Mouse (Mus musculus) heart, embryonic 11.5 days (tissue): ENCODE measurements around the gene Neurl4. TPM values are rescaled to one million over a fixed set of nuclear protein-coding genes. Genes with fewer than 3 reads are reported as not detected.
A peak's percentile ranks its signal among the peaks of the same experiment; 100 is the strongest.

Source experiments
- ATAC-seq: fragments of 200-750 bp; cut with Nextera tagmentation; replicated peaks from 2 replicates; pipeline ENCODE4 v1.8.0; 2017; ENCODE audit warnings: moderate library complexity; ENCODE audit not compliant: insufficient number of reproducible peaks, low FRiP score, low TSS enrichment
- H3K27ac ChIP-seq: fragments of 300-500 bp; sonication (generic); 2 replicates; pipeline ENCODE4 v1.5.1; 2014; ENCODE audit warnings: mild to moderate bottlenecking, low read depth, low read length
- H3K27me3 ChIP-seq: fragments of 300-500 bp; sonication (generic); 2 replicates; pipeline ENCODE4 v1.6.1; 2014; ENCODE audit warnings: mild to moderate bottlenecking, low read length, mixed read lengths; ENCODE audit not compliant: control insufficient read depth, insufficient read depth
- H3K36me3 ChIP-seq: fragments of 300-500 bp; sonication (generic); 2 replicates; pipeline ENCODE4 v1.6.1; 2014; ENCODE audit warnings: mild to moderate bottlenecking, low read length, moderate library complexity, mixed read lengths; ENCODE audit not compliant: control insufficient read depth, insufficient read depth
- H3K4me1 ChIP-seq: fragments of 300-500 bp; sonication (generic); 2 replicates; pipeline ENCODE4 v1.6.1; 2014; ENCODE audit warnings: low read length; ENCODE audit not compliant: control insufficient read depth, insufficient read depth
- H3K4me2 ChIP-seq: fragments of 300-500 bp; sonication (generic); 2 replicates; pipeline ENCODE4 v1.6.1; 2014; ENCODE audit warnings: mild to moderate bottlenecking, moderate library complexity
- H3K4me3 ChIP-seq: fragments of 300-500 bp; sonication (generic); 2 replicates; pipeline ENCODE4 v1.5.1; 2014; ENCODE audit warnings: low read depth, low read length
- H3K9ac ChIP-seq: fragments of 300-500 bp; sonication (generic); 2 replicates; pipeline ENCODE4 v1.6.1; 2014; ENCODE audit warnings: mild to moderate bottlenecking, low read depth, low read length, moderate library complexity
- H3K9me3 ChIP-seq: fragments of 300-500 bp; sonication (generic); replicated peaks from 2 replicates; pipeline ENCODE4 v1.6.1; 2016; ENCODE audit warnings: low read length; ENCODE audit not compliant: control insufficient read depth
- WGBS: fragments of 180-500 bp; shearing (Covaris S2); extraction: QIAGEN DNeasy Blood & Tissue Kit; methylation state at CpG from one replicate; pipeline ENCODE4 v1.1.7; 2014; ENCODE audit not compliant: insufficient replicate concordance; 5-methylcytosine and 5-hydroxymethylcytosine counted together
- polyA plus RNA-seq: library from polyadenylated mRNA; unstranded; fragments of >200 nt; fragmentation: Nextera tagmentation; extraction: Ambion mirVana; gene quantifications from 2 replicates; pipeline ENCODE4 v1.2.1, GENCODE M21; 2014

Gene Neurl4
- polyA plus RNA-seq, 1 experiment from 2014 or later = 9.3 TPM

DNA sequence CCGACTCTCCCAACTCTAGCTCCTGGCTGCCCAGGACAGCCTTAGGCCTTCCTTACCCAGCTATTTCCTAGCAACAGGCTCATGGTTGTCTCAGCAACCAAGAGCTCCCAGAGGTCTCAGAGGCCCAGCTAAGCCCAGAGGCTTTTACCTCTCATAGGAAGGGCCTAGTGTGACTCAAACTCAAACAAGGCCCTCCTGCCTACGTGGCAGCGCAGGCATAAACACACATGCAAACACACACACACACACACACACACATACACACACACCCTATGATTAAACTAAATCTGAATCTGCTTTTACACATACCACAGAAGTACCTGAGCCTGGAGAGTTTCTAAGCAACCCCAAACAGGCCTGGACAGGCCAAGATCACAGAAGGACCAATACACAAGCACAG lies 22.5 kb upstream of the Neurl4 start:
- no peak for ATAC-seq
- peak overlapping the region; percentile 79 for H3K4me2 ChIP-seq
- H3K27me3 ChIP-seq = no peaks in the 10 kb centered on the region
- peaks cover 18% of the 10 kb centered on the region for H3K4me1 ChIP-seq
- no peak overlapping the region for H3K9ac ChIP-seq
- no peaks in the 10 kb centered on the region for H3K36me3 ChIP-seq
- H3K27ac ChIP-seq = no peak overlapping the region
- H3K9me3 ChIP-seq = no peaks in the 10 kb centered on the region
- H3K4me3 ChIP-seq = no peak overlapping the region
- 90% methylated on average over 3 of the region's 3 CpGs for WGBS

DNA sequence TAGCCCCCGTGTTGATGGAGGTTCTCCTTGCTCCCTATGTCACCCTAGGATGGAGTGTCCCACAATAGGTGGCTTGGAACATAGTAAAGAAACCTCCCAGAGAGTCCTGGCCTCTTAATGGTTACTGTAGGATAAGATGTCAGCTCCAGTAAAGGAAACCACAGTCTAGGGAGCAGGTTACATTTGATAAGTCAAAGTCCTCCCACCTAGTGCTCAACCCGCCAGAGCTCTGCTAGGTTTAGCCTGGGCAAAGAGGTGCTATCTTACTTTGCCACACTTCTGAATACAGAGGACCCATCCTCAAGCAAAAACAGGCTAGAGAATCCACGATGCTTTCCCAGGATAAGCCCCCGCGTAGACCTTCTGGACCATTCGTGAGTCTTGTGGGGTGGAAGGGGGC lies 21.9 kb upstream of the Neurl4 start:
- Histone ChIP-seq H3K4me3 (no peak overlapping the region), H3K4me2 (peak overlapping the region; percentile 79), H3K36me3 (no peaks in the 10 kb centered on the region), H3K9me3 (no peaks in the 10 kb centered on the region), H3K27ac (no peak overlapping the region), H3K9ac (no peak overlapping the region), H3K27me3 (no peaks in the 10 kb centered on the region), H3K4me1 (peaks cover 20% of the 10 kb centered on the region)
- 75% methylated on average over 6 of the region's 6 CpGs for WGBS
- ATAC-seq = no peak

DNA sequence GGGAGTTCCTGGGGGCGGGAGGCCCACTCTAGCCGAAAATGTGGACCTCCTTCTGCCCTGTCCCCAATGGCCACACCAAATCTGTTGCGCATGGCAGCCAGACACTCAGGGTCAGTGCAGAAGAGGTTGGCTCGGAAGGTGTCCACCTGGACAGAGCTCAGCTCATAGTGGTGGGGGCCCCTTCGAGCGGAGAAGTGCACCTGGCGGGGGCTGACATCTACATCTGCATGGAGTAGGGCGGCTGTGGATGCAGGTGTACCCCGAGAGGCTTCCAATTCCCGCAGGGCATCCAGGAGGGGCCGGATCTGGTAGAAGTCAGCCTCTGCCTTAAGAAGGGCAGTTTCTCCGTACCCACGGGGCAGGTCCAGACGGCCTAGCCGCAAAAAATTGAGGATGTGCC lies 21.2 kb upstream of the Neurl4 start:
- 51% methylated on average over 15 of the region's 15 CpGs for WGBS
- H3K4me1 ChIP-seq = peaks cover 26% of the 10 kb centered on the region
- H3K9ac ChIP-seq = peak overlapping the region; percentile 82
- no peaks in the 10 kb centered on the region for H3K36me3 ChIP-seq
- no peaks in the 10 kb centered on the region for H3K9me3 ChIP-seq
- no peak for ATAC-seq
- H3K27me3 ChIP-seq = no peaks in the 10 kb centered on the region
- H3K4me3 ChIP-seq = peak overlapping the region; percentile 63
- H3K4me2 ChIP-seq = peak overlapping the region; percentile 79
- no peak overlapping the region for H3K27ac ChIP-seq

DNA sequence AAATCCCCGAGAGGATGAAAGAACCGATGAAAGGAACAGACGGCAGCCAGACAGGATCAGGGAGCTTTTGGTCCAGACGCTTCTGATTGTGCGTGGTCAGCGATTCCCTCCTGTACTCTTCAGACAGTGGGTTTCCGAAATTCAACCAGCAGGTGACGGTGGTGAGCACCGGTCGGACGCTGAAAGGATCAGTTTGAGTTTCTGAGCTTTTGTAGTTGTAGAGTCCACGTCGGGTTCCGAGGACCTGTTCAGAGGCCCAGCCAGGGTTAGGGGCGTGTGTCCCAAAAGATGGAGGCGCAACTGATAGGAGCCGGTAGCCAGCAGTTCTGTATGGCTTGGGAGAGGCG lies 20.4 kb upstream of the Neurl4 start:
- Histone ChIP-seq H3K4me1 (peaks cover 30% of the 10 kb centered on the region), H3K9ac (peak overlapping the region; percentile 82), H3K9me3 (no peaks in the 10 kb centered on the region), H3K36me3 (no peaks in the 10 kb centered on the region), H3K4me2 (peak overlapping the region; percentile 79), H3K27ac (peak overlapping the region; percentile 90), H3K4me3 (peak overlapping the region; percentile 63), H3K27me3 (no peaks in the 10 kb centered on the region)
- peak; percentile 9 for ATAC-seq
- WGBS = under 1% methylated on average over 18 of the region's 18 CpGs

DNA sequence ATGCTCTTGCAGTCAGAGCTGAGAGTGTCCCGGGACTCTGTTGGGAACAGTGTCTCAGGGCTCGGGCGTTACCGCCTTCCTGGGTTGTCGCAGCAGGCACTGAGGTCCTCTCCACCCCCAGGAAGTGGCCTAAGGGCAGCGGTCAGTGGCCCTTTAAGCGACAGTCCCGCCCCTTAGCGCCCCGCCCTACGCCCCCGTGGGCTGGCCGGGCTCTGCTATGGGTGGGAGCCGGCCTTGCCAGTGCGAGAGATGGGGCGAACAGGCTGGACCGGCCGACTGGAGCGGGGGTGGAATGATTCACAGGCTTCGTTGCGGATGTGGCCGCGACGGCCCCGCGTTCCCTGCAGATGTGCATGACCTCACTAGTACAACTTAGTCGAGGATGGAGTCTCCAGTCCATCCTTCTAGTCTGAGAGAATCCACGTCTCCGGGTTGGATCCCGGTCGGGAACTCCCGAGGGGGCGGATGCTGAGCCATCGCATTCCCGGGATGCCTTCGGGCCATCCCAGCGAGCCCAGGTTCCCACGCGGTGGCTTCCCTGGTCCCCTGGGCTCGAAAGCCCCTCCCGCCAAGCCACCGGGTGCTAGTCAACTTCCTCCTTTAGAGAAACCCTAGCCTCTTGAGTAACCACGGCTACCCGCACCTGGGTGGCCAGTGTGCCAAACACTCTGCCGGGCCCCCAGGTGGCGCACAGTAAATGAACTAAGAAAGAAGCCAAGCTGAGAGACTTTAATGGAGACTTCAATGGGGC lies 19.8 kb upstream of the Neurl4 start, which contains the start of gene Kctd11:
Gene Kctd11 (minus strand): TSS at position 554 of the 751 bp plus-strand sequence.
- H3K4me1 ChIP-seq = peaks cover 32% of the 10 kb centered on the region
- H3K27me3 ChIP-seq = no peaks in the 10 kb centered on the region
- peak within 1 kb of the TSS; percentile 82 for H3K9ac ChIP-seq
- under 1% methylated on average over 46 of the region's 46 CpGs for WGBS
- H3K4me2 ChIP-seq = peak within 1 kb of the TSS; percentile 79
- no peaks in the 10 kb centered on the region for H3K36me3 ChIP-seq
- no peaks in the 10 kb centered on the region for H3K9me3 ChIP-seq
- peak within 1 kb of the TSS; percentile 63 for H3K4me3 ChIP-seq
- H3K27ac ChIP-seq = peak within 1 kb of the TSS; percentile 90
- peak; percentile 91 for ATAC-seq

DNA sequence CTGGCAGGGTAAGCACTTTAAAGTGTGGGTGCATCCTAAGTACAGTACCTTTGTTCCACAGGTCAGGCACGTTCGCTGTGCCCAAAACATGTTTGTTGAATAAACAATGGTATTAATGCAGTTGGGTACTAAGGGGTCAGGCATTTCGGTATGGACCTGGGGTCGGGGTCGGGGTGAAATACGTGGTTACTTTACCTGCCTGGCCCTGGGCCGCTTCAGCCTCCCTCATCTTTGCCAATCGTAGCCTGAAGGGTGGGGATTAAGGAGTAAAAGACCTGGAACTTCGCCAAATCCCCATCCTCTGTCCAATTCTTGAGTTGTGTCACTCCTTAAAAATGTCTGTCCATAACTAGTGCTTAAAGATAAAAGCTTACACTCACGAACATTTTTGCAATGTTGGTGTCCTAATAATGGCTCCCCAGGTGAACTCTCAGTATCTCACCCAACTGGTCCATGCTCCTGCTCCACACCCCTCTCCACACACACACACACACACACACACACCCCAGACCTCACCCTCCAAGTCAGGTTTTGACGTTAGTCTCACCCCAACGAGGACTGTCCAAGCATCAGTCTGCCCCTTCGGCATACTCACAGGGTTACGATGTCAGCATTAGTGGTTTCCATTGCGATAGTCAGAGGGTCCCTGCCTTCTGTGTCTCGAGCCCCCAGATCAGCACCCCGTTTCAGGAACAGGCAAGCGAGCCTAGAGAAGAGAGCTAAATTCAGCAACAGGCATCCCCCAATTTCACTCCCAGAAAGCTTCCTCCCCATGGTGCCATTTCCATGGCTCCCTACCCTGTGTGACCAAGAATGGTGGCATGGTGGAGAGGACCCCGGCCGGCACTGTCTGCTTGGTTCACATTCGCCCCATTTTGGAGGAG lies 18.8 kb upstream of the Neurl4 start:
- WGBS = 61% methylated on average over 21 of the region's 21 CpGs
- Histone ChIP-seq H3K36me3 (no peaks in the 10 kb centered on the region), H3K4me2 (peak overlapping the region; percentile 79), H3K9me3 (no peaks in the 10 kb centered on the region), H3K4me1 (peaks cover 33% of the 10 kb centered on the region), H3K9ac (peak overlapping the region; percentile 82), H3K27me3 (no peaks in the 10 kb centered on the region), H3K4me3 (peak overlapping the region; percentile 63), H3K27ac (peak overlapping the region; percentile 90)
- ATAC-seq = no peak

DNA sequence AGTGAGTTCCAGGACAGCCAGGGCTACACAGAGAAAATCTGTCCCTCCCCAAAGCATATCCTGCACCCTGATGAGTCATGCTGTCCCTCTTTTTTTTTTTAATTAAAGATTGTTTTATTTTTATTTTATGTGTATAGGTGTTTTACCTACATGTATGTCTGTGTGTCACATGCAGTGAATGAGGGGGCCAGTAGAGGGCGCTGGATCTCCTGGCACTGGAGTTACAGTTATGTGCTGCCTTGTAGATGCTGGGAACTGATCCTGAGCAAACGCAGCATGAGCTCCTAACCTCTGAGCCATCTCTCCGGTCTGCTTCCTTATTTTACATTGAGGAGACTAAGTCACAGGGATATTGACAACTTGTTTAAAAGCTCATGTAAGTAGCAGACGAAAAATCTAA lies 17.8 kb upstream of the Neurl4 start:
- H3K27me3 ChIP-seq = no peaks in the 10 kb centered on the region
- 59% methylated on average over 4 of the region's 4 CpGs for WGBS
- H3K36me3 ChIP-seq = no peaks in the 10 kb centered on the region
- H3K27ac ChIP-seq = no peak overlapping the region
- H3K4me3 ChIP-seq = no peak overlapping the region
- no peaks in the 10 kb centered on the region for H3K9me3 ChIP-seq
- no peak overlapping the region for H3K9ac ChIP-seq
- ATAC-seq = no peak
- no peak overlapping the region; the same call in 1 of the 2 replicates for H3K4me2 ChIP-seq
- H3K4me1 ChIP-seq = peaks cover 36% of the 10 kb centered on the region

DNA sequence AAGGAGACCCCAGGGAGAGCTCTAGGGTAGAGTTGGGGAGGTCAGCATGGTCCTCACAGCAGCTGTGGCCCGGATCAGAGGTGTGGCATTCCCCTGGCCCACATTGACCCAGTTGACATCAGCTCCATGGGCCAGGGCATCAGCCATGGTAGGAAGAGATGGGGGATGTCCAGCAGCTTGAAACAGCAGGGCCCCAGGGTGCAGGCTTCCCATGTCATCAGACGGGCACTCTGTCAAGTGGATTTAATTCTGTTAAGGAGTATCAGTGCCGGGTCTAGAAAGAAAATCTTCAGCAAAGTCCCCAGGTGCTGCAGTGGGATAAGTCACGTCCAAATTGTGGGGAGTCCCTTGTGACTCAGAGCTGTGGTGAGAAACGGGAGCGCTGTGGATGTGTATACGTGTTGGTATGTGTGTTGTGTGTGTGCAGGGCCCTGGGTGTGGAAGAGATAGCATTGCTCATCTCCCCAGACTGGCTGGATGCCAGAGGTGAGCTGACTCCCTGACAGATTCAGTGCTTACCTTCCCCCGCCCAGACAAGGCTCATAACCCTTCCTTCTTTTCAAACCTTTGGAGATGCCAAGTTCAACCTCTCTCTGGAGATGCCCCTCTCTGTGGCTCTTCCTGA lies 17.2 kb upstream of the Neurl4 start:
- WGBS = 84% methylated on average over 8 of the region's 8 CpGs
- H3K27me3 ChIP-seq = no peaks in the 10 kb centered on the region
- no peaks in the 10 kb centered on the region for H3K36me3 ChIP-seq
- no peaks in the 10 kb centered on the region for H3K9me3 ChIP-seq
- H3K9ac ChIP-seq = no peak overlapping the region
- no peak for ATAC-seq
- H3K4me1 ChIP-seq = peaks cover 36% of the 10 kb centered on the region
- H3K27ac ChIP-seq = no peak overlapping the region
- H3K4me2 ChIP-seq = peak overlapping the region; percentile 27; the same call in 1 of the 2 replicates
- H3K4me3 ChIP-seq = no peak overlapping the region
